Mouse (Mus musculus) stomach, postnatal 0 days (tissue): ENCODE results near the gene Depdc1b.

Experiments
- CTCF ChIP-seq: IDR thresholded peaks from 2 replicates; pipeline ENCODE4 v1.5.1; 2016; ENCODE audit warnings: antibody characterized with exemption, low read depth, mild to moderate bottlenecking, moderate library complexity
- EP300 ChIP-seq: optimal IDR thresholded peaks from 2 replicates; pipeline ENCODE3; 2016; ENCODE audit warnings: antibody characterized with exemption

DNA sequence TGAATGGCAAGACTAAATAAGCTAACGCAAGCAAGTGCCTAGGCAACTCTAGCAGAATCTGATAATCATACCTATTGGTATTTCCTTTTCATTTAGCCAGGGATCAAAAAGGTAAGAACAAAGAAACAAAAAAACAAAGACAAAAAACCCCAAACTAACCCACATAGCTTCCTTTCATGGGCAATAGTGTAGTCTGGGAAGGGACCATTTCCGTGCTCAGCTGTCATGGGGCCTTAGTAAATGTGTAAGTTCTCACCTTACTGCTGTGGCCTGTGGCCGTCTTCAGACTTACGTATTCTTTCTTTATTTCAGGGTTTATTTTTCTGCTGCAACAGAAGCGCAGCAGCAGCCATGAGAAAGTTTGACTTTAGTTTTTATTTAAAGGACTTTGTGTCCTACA lies 110.2 kb downstream of the Depdc1b start:
- TF ChIP-seq CTCF, result no peak
- TF ChIP-seq EP300, result no peak
